Mouse (Mus musculus): ENCODE data around the gene Cyp2c65. TPM values are rescaled to one million over a fixed set of nuclear protein-coding genes. Genes with fewer than 3 reads are reported as not detected.
"Not testable (repeated sequence)": the region's sequence is repeated elsewhere in the genome, so short reads cannot be mapped to it uniquely, and the experiment has no call there.

Cyp2c65 gene
- not detected for polyA plus RNA-seq (2012; fragmentation: generic; extraction: Trizol)
- long read RNA-seq, experiment 1, result 0 reads
- long read RNA-seq, experiment 2, result 0 reads

- Histone ChIP-seq H3K79me2 (ENCODE audit: control insufficient read depth, insufficient read depth) (no peaks in the 10 kb centered on the region), H3K4me3 (ENCODE audit: insufficient read depth, poor library complexity, severe bottlenecking) (no peak within 1 kb of the TSS), H3K27me3 (ENCODE audit: control insufficient read depth, insufficient read depth, insufficient read length) (no peaks in the 10 kb centered on the region), H3K79me3 (ENCODE audit: low read depth) (no peaks in the 10 kb centered on the region), H3ac (ENCODE audit: control insufficient read depth, insufficient read length, low read depth) (no peak within 1 kb of the TSS), H3K36me3 (ENCODE audit: control insufficient read depth, insufficient read depth) (no peaks in the 10 kb centered on the region)
- TF ChIP-seq MYOG (IDR thresholded peaks at IDR 0.05; ENCODE audit: control insufficient read depth, extremely low read depth, insufficient read length) (no peak), MYOD1 (IDR thresholded peaks at IDR 0.05; ENCODE audit: control insufficient read depth, insufficient read length, low read depth) (no peak), USF1 (IDR thresholded peaks at IDR 0.05; ENCODE audit: low read depth) (no peak), CEBPB (IDR thresholded peaks at IDR 0.05; ENCODE audit: low read depth) (no peak), CTCF (IDR thresholded peaks at IDR 0.05; ENCODE audit: control insufficient read depth, insufficient read depth, insufficient read length) (no peak), FOSL1 (IDR thresholded peaks at IDR 0.05; ENCODE audit: insufficient read depth, low read length, poor library complexity, severe bottlenecking) (no peak), MAX (IDR thresholded peaks at IDR 0.05) (no peak)
Measured at GRCm38 (mm10) chr19:39060719-39061118, at the start of gene Cyp2c65. TSS of gene Cyp2c65 (plus strand) at chr19:39061015.

- Histone ChIP-seq H3ac (ENCODE audit: control insufficient read depth, insufficient read length, low read depth) (no peak overlapping the region), H3K27me3 (ENCODE audit: control insufficient read depth, insufficient read depth, insufficient read length) (no peaks in the 10 kb centered on the region), H3K36me3 (ENCODE audit: control insufficient read depth, insufficient read depth) (no peaks in the 10 kb centered on the region), H3K4me3 (ENCODE audit: insufficient read depth, poor library complexity, severe bottlenecking) (no peak overlapping the region), H3K79me2 (ENCODE audit: control insufficient read depth, insufficient read depth) (no peaks in the 10 kb centered on the region), H3K79me3 (ENCODE audit: low read depth) (no peaks in the 10 kb centered on the region)
- no peak for TF ChIP-seq MYOG (IDR thresholded peaks at IDR 0.05; ENCODE audit: control insufficient read depth, extremely low read depth, insufficient read length)
- no peak for TF ChIP-seq USF1 (IDR thresholded peaks at IDR 0.05; ENCODE audit: low read depth)
- TF ChIP-seq MAX (IDR thresholded peaks at IDR 0.05), result no peak
- TF ChIP-seq FOSL1 (IDR thresholded peaks at IDR 0.05; ENCODE audit: insufficient read depth, low read length, poor library complexity, severe bottlenecking), result no peak
- no peak for TF ChIP-seq CEBPB (IDR thresholded peaks at IDR 0.05; ENCODE audit: low read depth)
- TF ChIP-seq CTCF (IDR thresholded peaks at IDR 0.05; ENCODE audit: control insufficient read depth, insufficient read depth, insufficient read length), result no peak
- TF ChIP-seq MYOD1 (IDR thresholded peaks at IDR 0.05; ENCODE audit: control insufficient read depth, insufficient read length, low read depth), result no peak
Measured at GRCm38 (mm10) chr19:39057928-39058327, 2.9 kb upstream of the Cyp2c65 start.

DNA sequence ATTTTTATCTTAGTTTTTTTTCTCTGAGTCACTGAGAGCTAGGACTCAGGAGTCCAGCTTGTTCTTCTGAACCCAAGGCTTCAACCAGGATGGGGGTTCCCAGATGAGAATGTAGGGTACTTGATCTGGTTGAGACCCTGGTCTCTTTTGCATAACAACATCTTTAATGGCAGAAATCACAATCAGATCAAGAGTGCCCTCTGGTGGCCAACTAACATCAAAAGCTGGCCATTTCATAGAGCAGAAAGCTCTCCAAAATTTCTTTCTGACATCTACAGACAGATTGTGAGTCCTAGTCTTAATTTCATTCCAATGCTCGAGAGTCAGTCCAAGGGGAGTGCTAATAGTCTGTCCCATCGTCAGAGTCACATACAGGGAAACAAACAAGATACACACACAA lies 38.0 kb downstream of the Cyp2c65 start:
- not testable (repeated sequence) for H3K79me3 ChIP-seq (ENCODE audit: low read depth); H3K79me2 ChIP-seq (ENCODE audit: control insufficient read depth, insufficient read depth); H3ac ChIP-seq (ENCODE audit: control insufficient read depth, insufficient read length, low read depth); H3K27me3 ChIP-seq (ENCODE audit: control insufficient read depth, insufficient read depth, insufficient read length); H3K36me3 ChIP-seq (ENCODE audit: control insufficient read depth, insufficient read depth); H3K4me3 ChIP-seq (ENCODE audit: insufficient read depth, poor library complexity, severe bottlenecking)

DNA sequence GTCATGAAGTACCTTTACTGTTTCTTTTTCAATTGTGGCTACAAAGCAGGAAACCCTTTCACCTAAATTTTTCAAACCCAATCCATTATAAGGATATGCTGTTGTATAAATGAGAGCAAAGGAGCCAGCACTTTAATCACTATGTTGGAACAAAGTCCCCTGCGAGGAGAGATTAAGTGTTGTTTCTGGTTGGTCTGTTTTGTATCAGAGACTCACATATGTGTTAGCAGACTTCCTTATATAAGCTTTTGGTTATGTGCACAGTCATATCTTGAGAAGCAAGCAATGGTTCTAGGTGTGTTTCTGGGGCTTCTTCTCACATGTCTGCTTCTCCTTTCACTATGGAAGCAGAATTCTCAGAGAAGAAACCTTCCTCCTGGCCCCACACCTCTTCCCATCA lies 52.8 kb downstream of the Cyp2c65 start, which contains the start of gene Cyp2c66:
Gene Cyp2c66, plus strand, starts transcription at position 255 of the 400 bp plus-strand sequence.
- Histone ChIP-seq H3K27me3 (ENCODE audit: control insufficient read depth, insufficient read depth, insufficient read length) (no peaks in the 10 kb centered on the region), H3K79me3 (ENCODE audit: low read depth) (no peaks in the 10 kb centered on the region), H3K36me3 (ENCODE audit: control insufficient read depth, insufficient read depth) (no peaks in the 10 kb centered on the region), H3K79me2 (ENCODE audit: control insufficient read depth, insufficient read depth) (no peaks in the 10 kb centered on the region), H3K4me3 (ENCODE audit: insufficient read depth, poor library complexity, severe bottlenecking) (no peak within 1 kb of the TSS), H3ac (ENCODE audit: control insufficient read depth, insufficient read length, low read depth) (no peak within 1 kb of the TSS)
- TF ChIP-seq MAX (IDR thresholded peaks at IDR 0.05), result no peak
- no peak for TF ChIP-seq FOSL1 (IDR thresholded peaks at IDR 0.05; ENCODE audit: insufficient read depth, low read length, poor library complexity, severe bottlenecking)
- no peak for TF ChIP-seq MYOG (IDR thresholded peaks at IDR 0.05; ENCODE audit: control insufficient read depth, extremely low read depth, insufficient read length)
- TF ChIP-seq MYOD1 (IDR thresholded peaks at IDR 0.05; ENCODE audit: control insufficient read depth, insufficient read length, low read depth), result no peak
- no peak for TF ChIP-seq USF1 (IDR thresholded peaks at IDR 0.05; ENCODE audit: low read depth)
- TF ChIP-seq CEBPB (IDR thresholded peaks at IDR 0.05; ENCODE audit: low read depth), result no peak
- TF ChIP-seq CTCF (IDR thresholded peaks at IDR 0.05; ENCODE audit: control insufficient read depth, insufficient read depth, insufficient read length), result no peak

Other genes with a start within 250 kb of the Cyp2c65 start
- gene Noc3l, start 241.8 kb upstream of the Cyp2c65 start, polyA plus RNA-seq (2012; fragmentation: generic; extraction: Trizol), result 4.4 TPM
- 0.13 TPM for gene Tbc1d12, start 224.4 kb upstream of the Cyp2c65 start, polyA plus RNA-seq (2012; fragmentation: generic; extraction: Trizol)
- 9.1 TPM for gene Hells, start 130.1 kb upstream of the Cyp2c65 start, polyA plus RNA-seq (2012; fragmentation: generic; extraction: Trizol)
- gene Cyp2c55, start 54.0 kb upstream of the Cyp2c65 start, polyA plus RNA-seq (2012; fragmentation: generic; extraction: Trizol), result not detected
- gene Cyp2c66, start 52.9 kb downstream of the Cyp2c65 start, polyA plus RNA-seq (2012; fragmentation: generic; extraction: Trizol), result not detected
- gene Cyp2c29, start 208.4 kb downstream of the Cyp2c65 start, polyA plus RNA-seq (2012; fragmentation: generic; extraction: Trizol), result not detected

All from C2C12 (cell line).